Mouse (Mus musculus): ENCODE data around the gene Teddm3.
"Not testable (repeated sequence)": the region's sequence is repeated elsewhere in the genome, so short reads cannot be mapped to it uniquely, and the experiment has no call there.

Gene Teddm3

DNA sequence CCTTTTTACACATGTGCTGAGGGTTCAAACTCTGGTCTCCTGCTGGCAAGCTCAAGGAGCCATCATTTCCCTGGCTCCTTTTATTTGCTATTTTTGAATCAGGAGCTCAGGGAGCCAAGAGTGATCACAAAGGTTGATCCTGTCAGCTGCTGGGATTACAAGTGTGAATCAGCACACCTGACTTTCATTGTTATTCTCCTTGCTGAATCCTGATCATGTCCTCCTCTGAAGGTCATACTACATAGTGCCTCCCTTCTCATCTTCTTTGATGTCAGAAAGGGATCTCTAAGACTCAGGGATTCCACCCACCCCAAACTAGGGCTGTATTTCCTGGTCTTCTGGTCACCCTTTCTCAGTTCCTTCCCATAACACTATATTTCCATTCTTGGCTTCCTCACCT lies 3.9 kb downstream of the Teddm3 start:
- no peak for DNase-seq (ENCODE audit: low spot score)

DNA sequence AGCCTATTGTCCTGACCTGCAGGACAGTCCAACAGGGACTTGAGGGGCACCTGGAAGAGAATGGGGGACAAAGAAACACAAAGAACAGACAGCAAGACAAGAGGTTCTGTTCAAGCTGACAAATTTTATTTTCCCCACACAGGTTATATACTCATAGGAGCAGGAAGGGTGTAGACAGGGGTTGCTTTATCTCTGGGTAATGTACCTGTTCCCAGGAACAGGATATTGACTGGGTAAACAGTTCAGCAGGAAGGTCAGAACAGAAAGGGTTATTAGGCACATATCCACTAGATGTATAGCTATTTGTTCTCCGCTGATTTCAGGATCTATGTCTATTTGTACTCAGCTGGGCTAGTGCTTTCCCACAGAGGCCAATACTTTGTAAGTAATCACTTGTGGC lies 5.3 kb downstream of the Teddm3 start:
- DNase-seq (ENCODE audit: low spot score), result not testable (repeated sequence)

DNA sequence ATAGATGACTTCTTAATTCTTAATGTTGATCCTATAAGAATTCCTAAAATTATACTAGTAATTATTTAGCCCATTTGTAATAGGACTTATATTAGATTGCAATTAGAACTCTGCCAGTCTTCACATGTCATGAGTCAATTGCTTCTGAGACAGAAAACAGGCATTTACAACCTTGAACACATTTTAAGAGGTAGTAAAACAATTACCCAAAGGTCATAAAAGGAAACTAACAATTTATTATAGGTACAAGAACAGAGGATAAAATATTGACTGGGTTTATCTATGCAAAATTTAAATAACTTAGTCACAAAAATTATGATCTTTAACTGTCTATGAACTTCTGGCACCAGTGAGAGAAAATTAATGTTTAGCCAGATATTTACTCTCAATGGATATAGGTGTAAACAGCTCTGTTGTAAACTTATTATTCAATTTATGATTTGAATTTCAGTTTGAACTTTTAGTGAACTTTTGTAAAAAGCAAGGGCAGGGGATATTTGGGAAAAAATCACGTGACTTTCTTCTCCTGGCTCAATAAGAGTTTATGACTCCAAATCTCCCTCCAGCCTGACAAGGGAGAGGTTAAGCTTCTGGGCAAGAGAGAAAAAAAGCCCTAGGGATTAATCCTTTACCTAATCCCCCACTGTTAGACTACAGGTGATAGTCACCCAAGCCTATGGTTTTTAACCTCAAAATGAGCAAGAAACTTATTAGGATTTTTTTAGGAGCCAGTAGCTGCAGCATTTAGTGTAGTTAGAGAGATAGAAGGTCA lies 17.3 kb downstream of the Teddm3 start:
- DNase-seq (ENCODE audit: low spot score), result no peak

DNA sequence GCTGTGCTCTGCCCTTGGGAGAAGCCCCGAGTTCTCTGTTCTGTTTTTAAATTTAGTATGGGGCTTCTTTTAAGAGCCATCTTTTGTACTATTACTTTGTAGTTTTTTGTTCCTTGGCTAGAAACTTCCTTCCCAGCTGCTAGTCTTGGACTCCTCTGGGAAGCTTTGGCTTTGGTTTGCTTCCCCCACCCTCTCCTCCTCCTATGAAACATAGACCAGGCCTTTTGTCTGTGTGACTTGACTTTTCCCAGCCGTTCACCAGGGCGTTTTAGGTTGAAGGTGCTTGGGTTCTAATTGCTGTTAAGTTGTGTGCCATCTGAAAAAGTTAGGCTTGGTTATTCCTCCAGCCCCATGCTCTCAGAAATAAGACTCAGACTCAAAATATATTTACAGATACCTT lies 26.1 kb downstream of the Teddm3 start:
- not testable (repeated sequence) for DNase-seq (ENCODE audit: low spot score)

- not testable (repeated sequence) for DNase-seq (ENCODE audit: low spot score)
Observed at GRCm38 (mm10) chr16:21122776-21123175, 31.0 kb downstream of the Teddm3 start.

GRCm38 (mm10) chr16:21116078-21116477 lies 37.7 kb downstream of the Teddm3 start:
- peak; percentile 2 for DNase-seq (ENCODE audit: low spot score)

- DNase-seq (ENCODE audit: low spot score), result no peak
Observed at GRCm38 (mm10) chr16:21109473-21109872, 44.3 kb downstream of the Teddm3 start.

Data from embryo, embryonic 10.5 days (tissue).